Mouse (Mus musculus): ENCODE results near the gene Commd7.
A peak's percentile ranks its signal among the peaks of the same experiment; 100 is the strongest.

Commd7 gene

GRCm38 (mm10) chr2:153586515-153587174 lies 45.9 kb downstream of the Commd7 start:
- peak; percentile 80 to 86 for DNase-seq (ENCODE audit: low spot score in 2 of 2)

GRCm38 (mm10) chr2:153585981-153586380 lies 46.6 kb downstream of the Commd7 start:
- no peak for DNase-seq (ENCODE audit: low spot score in 2 of 2)

- DNase-seq (ENCODE audit: low spot score in 2 of 2), result no peak
These were observed 48.2 kb downstream of the Commd7 start for GRCm38 (mm10) chr2:153584396-153584795.

DNA sequence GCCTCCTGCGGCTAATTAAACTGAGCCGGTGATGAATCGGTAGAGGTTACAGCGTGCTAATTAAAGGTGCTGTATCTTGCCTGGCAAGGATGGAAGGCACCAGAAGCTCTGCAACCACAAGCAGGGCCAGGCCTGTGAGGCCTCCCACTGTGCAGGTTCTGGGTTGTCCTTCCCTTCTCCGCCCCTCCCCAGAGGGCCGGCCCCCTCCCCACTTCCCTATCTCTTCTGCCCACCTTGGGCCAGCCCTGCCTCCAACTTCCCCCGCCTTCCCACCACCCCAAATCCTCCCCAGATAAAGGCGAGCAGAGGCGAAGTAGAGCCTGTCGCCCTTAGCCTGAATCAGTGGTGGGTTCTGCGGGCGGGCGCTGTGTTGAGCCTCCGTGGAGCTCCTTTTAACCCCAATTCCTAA lies 48.9 kb downstream of the Commd7 start:
- no peak for DNase-seq (ENCODE audit: low spot score in 2 of 2)

- no peak for DNase-seq (ENCODE audit: low spot score in 2 of 2)
These were observed 49.5 kb downstream of the Commd7 start for GRCm38 (mm10) chr2:153582876-153583585.

DNA sequence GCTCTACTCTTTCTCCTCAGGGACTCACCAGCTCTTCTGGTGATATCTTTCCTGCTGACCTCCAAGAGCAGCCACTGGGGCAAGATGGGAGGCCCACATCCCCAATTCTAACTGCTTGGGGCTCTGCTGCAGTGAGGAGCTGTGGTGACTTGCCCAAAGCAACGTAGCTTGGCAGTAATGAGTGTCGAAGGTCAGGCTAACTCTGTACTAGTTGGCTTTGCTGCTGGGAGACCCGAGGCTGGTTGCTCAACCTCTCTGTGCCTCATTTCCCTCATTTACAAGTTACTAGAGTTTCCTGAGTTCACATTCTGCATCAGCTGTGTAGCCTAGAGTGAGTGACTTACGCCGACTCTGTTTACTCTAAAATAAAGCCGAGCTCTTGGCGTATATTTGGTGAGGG lies 51.2 kb downstream of the Commd7 start:
- DNase-seq (ENCODE audit: low spot score in 2 of 2), result no peak

DNA sequence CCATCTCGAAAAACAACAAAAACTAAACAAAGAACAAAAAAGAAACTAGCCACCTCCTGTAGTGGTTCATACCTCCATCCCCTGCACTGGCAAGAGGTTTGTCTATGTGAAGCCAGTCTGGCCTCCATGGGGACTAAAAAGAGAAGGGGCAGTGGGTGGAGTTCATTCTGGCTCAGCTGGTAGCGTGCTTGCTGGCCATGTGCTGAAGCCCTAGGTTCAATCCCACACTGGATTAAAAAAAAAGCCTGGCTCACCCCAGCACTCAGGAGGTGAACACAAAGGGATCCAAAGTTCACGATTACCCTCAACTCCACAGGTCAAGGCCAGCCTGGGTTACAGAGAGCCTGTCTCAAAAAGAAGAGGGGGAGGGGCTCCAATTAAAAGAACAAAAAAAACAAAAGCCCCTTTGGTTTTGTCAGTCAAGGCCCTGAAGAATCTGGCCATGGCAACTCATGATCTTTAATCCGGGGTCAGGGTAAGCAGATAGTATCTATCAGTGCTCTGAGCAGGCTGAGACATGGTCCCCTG lies 52.1 kb downstream of the Commd7 start:
- no peak for DNase-seq (ENCODE audit: low spot score in 2 of 2)

DNA sequence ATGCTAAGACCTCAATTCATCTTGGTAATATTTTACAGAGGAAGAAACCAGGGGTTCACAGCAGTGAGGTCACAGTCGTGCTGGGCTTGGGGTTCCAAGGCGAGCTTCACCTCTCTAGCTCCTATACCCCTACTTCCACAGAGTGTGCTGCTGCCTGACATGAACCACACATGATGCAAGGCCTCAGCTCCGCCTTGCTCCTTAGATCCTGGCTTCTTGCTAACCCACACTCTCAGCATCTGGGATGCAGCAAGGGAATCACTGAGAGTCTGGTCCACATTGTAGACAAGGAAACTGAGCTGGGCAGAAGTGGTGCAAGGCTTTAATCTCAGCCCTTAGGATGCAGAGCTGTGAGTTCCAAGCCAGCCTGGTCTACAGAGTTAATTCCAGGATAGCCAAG lies 52.5 kb downstream of the Commd7 start:
- DNase-seq (ENCODE audit: low spot score in 2 of 2), result no peak

DNA sequence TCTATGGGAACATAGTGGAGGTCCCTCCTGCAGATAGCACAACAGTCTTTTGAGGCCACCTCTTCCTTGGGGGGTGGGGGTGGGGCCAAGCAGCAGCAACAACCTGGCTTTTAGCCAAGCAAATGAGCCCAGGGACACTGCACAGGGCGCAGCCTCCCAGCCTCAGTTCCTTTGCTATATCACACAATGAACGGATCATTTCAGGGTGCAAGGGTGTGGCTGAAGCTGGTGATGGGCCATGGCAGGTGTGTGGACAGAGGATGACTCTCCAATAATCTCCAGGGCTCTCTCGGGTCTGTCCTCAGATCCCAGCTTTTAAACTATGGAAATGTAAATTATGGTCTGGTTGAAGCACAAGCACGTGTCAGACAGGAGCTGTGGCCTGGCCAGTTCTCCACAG lies 55.5 kb downstream of the Commd7 start:
- DNase-seq (ENCODE audit: low spot score in 2 of 2), result no peak

- no peak for DNase-seq (ENCODE audit: low spot score in 2 of 2)
These were observed 56.4 kb downstream of the Commd7 start for GRCm38 (mm10) chr2:153576150-153576549.

DNA sequence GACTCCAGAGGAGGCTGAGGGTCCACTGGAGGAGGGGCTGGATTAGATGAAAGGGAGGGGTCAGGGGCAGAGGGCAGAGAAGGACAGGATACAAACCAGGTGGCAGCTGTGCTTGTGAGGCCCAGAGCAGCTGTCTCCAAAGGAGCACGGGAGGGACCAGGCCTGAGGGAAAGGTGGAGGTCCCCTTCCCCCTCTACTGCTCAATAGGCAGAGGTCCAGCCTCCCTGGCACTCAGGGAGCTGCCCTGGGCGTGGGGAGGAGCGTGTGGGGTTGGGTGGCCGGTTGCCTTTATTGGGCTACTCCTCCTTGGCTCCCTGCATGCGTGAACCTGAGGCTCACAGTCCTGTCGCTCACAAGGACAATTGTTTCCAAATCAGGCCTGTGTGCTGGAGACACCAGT lies 57.0 kb downstream of the Commd7 start:
- no peak for DNase-seq (ENCODE audit: low spot score in 2 of 2)

GRCm38 (mm10) chr2:153573101-153573500 lies 59.5 kb downstream of the Commd7 start:
- DNase-seq (ENCODE audit: low spot score in 2 of 2), result no peak

- DNase-seq (ENCODE audit: low spot score in 2 of 2), result no peak
These were observed 64.0 kb downstream of the Commd7 start for GRCm38 (mm10) chr2:153568541-153568940.

GRCm38 (mm10) chr2:153568013-153568412 lies 64.6 kb downstream of the Commd7 start:
- no peak for DNase-seq (ENCODE audit: low spot score in 2 of 2)
